Comparison of ENCODE assay signal across 7 mouse cellular contexts in genomic region chr13:6688790-6689433, GRCm38 (mm10). TPM values are rescaled to one million over a fixed set of nuclear protein-coding genes. Genes with fewer than 3 reads are reported as not detected.
A peak's percentile ranks its signal among the peaks of the same experiment; 100 is the strongest.
DNase-seq lines count a peak whose midpoint lies in the region; ATAC-seq and TF ChIP-seq lines count a peak whose summit lies in the region.

No protein-coding gene starts in this region.

- 45% methylated on average over 7 of the region's 7 CpGs for WGBS in spleen, adult 2 months
- WGBS in forebrain, embryonic 13.5 days, result 52% methylated on average over 7 of the region's 7 CpGs
- 51% methylated on average over 7 of the region's 7 CpGs for WGBS in kidney, embryonic 15.5 days

- H3K4me1 ChIP-seq in spleen, adult 2 months (ENCODE audit: control insufficient read depth, insufficient read depth, insufficient read length), result no peaks in the 10 kb centered on the region
- H3K4me1 ChIP-seq in forebrain, embryonic 13.5 days, result no peaks in the 10 kb centered on the region
- H3K4me1 ChIP-seq in kidney, embryonic 15.5 days, result no peaks in the 10 kb centered on the region

- no peaks in the 10 kb centered on the region for H3K36me3 ChIP-seq in spleen, adult 2 months (ENCODE audit: control insufficient read depth, insufficient read depth, low read length)
- no peaks in the 10 kb centered on the region for H3K36me3 ChIP-seq in forebrain, embryonic 13.5 days (ENCODE audit: poor library complexity, severe bottlenecking)
- H3K36me3 ChIP-seq in kidney, embryonic 15.5 days, result no peaks in the 10 kb centered on the region

- DNase-seq in spleen, adult 2 months (ENCODE audit: low read depth in 1 of 2, low spot score in 2 of 2), result peak; percentile 16 to 18
- DNase-seq in spleen, postnatal 4 days (ENCODE audit: low spot score in 2 of 2), result no peak
- DNase-seq in ZHBTc4 (ENCODE audit: low read depth, low spot score), result peak; percentile 74
- DNase-seq in lung, postnatal 25 days (ENCODE audit: low spot score), result peak; percentile 13
- peak; percentile 44 for DNase-seq in right cerebral cortex, postnatal 4 days

- no peak overlapping the region for H3K4me2 ChIP-seq in forebrain, embryonic 13.5 days
- no peak overlapping the region for H3K4me2 ChIP-seq in kidney, embryonic 15.5 days

- TF ChIP-seq CTCF in spleen, adult 2 months (IDR thresholded peaks at IDR 0.05; ENCODE audit: extremely low read depth, insufficient read depth, insufficient read length, insufficient replicate concordance), result peak; percentile 14; the same call in 1 of the 2 replicates

- peak; percentile 75; the same call in 1 of the 2 replicates for ATAC-seq in forebrain, embryonic 13.5 days
- peak; percentile 61; the same call in 1 of the 2 replicates for ATAC-seq in kidney, embryonic 15.5 days (replicated peaks; ENCODE audit: low FRiP score)

- H3K9me3 ChIP-seq in forebrain, embryonic 13.5 days (replicated peaks), result no peaks in the 10 kb centered on the region
- no peaks in the 10 kb centered on the region for H3K9me3 ChIP-seq in kidney, embryonic 15.5 days (replicated peaks)

- no peaks in the 10 kb centered on the region for H3K27me3 ChIP-seq in spleen, adult 2 months (ENCODE audit: control insufficient read depth, insufficient read depth, low read length)
- no peaks in the 10 kb centered on the region for H3K27me3 ChIP-seq in forebrain, embryonic 13.5 days
- H3K27me3 ChIP-seq in kidney, embryonic 15.5 days, result no peaks in the 10 kb centered on the region

- no peak overlapping the region for H3K9ac ChIP-seq in forebrain, embryonic 13.5 days
- no peak overlapping the region for H3K9ac ChIP-seq in kidney, embryonic 15.5 days

- H3K27ac ChIP-seq in spleen, adult 2 months (ENCODE audit: insufficient read depth, low read length), result no peak overlapping the region
- H3K27ac ChIP-seq in forebrain, embryonic 13.5 days, result no peak overlapping the region
- no peak overlapping the region for H3K27ac ChIP-seq in kidney, embryonic 15.5 days

- no peak overlapping the region for H3K4me3 ChIP-seq in spleen, adult 2 months (ENCODE audit: extremely low read depth, insufficient read depth, insufficient read length)
- no peak overlapping the region for H3K4me3 ChIP-seq in forebrain, embryonic 13.5 days
- no peak overlapping the region for H3K4me3 ChIP-seq in kidney, embryonic 15.5 days (replicated peaks)

- no peak for TF ChIP-seq POLR2A in spleen, adult 2 months (IDR thresholded peaks at IDR 0.05; ENCODE audit: low read depth, low read length)

RNA-seq across cellular contexts. Expression of gene Pfkp, which starts 40.3 kb away (rescaled TPM):
- 39.7 and 45.1 TPM in 2 replicates for polyA plus RNA-seq in spleen, adult 2 months (2012; rRNA removed)
- polyA plus RNA-seq in forebrain, embryonic 13.5 days (2015; fragmentation: Nextera tagmentation; extraction: Ambion mirVana), result 53.1 and 61.1 TPM in 2 replicates
- 25.6 and 28.3 TPM in 2 replicates for polyA plus RNA-seq in kidney, embryonic 15.5 days (2015; fragmentation: Nextera tagmentation; extraction: Ambion mirVana)

Comparison
In these comparisons a context has a peak if more than half of its experiments do, and no peak if none do; other contexts are left out.
1. DNase-seq: peak in spleen, adult 2 months (2 of 2), ZHBTc4 (single experiment), lung, postnatal 25 days (single experiment) and right cerebral cortex, postnatal 4 days (single experiment); none in spleen, postnatal 4 days (0 of 2).